In the genomic region with DNA sequence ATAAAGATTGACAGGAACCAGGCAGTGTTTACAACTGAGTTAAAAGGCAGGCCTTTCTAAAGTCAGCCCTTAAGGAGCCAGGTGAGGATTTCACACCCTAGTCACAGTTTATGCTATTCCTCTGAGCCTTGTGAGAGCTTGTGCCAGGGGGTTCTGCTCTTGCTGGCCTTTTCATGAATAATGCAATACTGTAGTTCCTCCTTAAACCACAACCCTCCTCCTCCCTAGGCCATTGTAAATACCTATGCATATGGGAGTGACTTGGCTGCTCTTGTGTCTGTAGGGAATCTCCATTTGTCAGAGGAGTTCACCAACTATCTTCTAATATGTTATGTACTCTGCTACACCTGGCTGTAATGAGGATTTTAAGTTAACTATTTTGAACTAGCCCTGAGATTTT, we compare ENCODE assay signal across 17 mouse cellular contexts. TPM values are rescaled to one million over a fixed set of nuclear protein-coding genes. Genes with fewer than 3 reads are reported as not detected.
DNase-seq lines count a peak whose midpoint lies in the region; ATAC-seq and TF ChIP-seq lines count a peak whose summit lies in the region.
"Had no signal": no experiment of that assay in that cellular context is flagged by ENCODE, and none has a peak within 500 bp of the region (broad histone marks: within the 10 kb centered on the region; RNA-seq: fewer than 3 reads in every experiment).

No protein-coding gene starts in this region.

- no peak for DNase-seq in gastrocnemius, adult 2 months
- no peak for DNase-seq in gastrocnemius, postnatal 25 days
- DNase-seq in heart, postnatal 4 days = no peak
- DNase-seq in R1 (ENCODE audit: low read depth, low spot score) = peak; percentile 71
- DNase-seq: adrenal gland, adult 8-10 months; adrenal gland, postnatal 36 days; cerebellum, adult 11-12 months; forebrain, postnatal 0 days had no signal

- H3K9ac ChIP-seq in heart, embryonic 13.5 days = no peak overlapping the region
- H3K9ac ChIP-seq: embryonic facial prominence, embryonic 12.5 days; forebrain, embryonic 13.5 days; forebrain, embryonic 15.5 days; forebrain, postnatal 0 days had no signal

- H3K4me2 ChIP-seq in heart, embryonic 13.5 days = no peak overlapping the region
- H3K4me2 ChIP-seq: embryonic facial prominence, embryonic 12.5 days had no signal

- H3K9me3 ChIP-seq in heart, embryonic 13.5 days = no peaks in the 10 kb centered on the region
- H3K9me3 ChIP-seq: embryonic facial prominence, embryonic 12.5 days; forebrain, embryonic 15.5 days; G1E had no signal

- peak overlapping the region; percentile 99 for H3K27ac ChIP-seq in gastrocnemius, adult 2 months
- H3K27ac ChIP-seq in heart, embryonic 13.5 days (replicated peaks) = 0 out of 2 replicates have a peak overlapping the region, but pooled peaks have one; percentile 5
- H3K27ac ChIP-seq: embryonic facial prominence, embryonic 10.5 days; embryonic facial prominence, embryonic 12.5 days; forebrain, embryonic 13.5 days; forebrain, embryonic 15.5 days had no signal

- intact Hi-C loops in gastrocnemius, adult 2 months (cut with DNase I) = loop anchor here (5.0 kb wide), 1 partner anchor 173 kb away; the partner anchor contains the start of gene Vapa

- ATAC-seq in heart, embryonic 13.5 days (ENCODE audit: extremely low read depth, insufficient number of reproducible peaks, low FRiP score, low TSS enrichment) = no peak
- ATAC-seq: CD4-positive, CD25-positive, alpha-beta regulatory T cell, adult 4 months; forebrain, embryonic 13.5 days; forebrain, embryonic 15.5 days; forebrain, postnatal 0 days; Patski had no signal

- H3K27me3 ChIP-seq in heart, embryonic 13.5 days (replicated peaks) = no peaks in the 10 kb centered on the region
- H3K27me3 ChIP-seq: CH12.LX; embryonic facial prominence, embryonic 12.5 days; forebrain, embryonic 13.5 days; forebrain, embryonic 15.5 days; Patski had no signal

- H3K4me3 ChIP-seq in gastrocnemius, adult 2 months = peak overlapping the region; percentile 95; the same call in 1 of the 2 replicates
- no peak overlapping the region for H3K4me3 ChIP-seq in heart, embryonic 13.5 days
- H3K4me3 ChIP-seq: forebrain, embryonic 15.5 days had no signal

- no peak for TF ChIP-seq CTCF in gastrocnemius, adult 2 months (IDR thresholded peaks at IDR 0.05)

- H3K36me3 ChIP-seq in heart, embryonic 13.5 days = peaks cover 34% of the 10 kb centered on the region
- H3K36me3 ChIP-seq: forebrain, embryonic 15.5 days had no signal

- H3K4me1 ChIP-seq in heart, embryonic 13.5 days = peaks cover 54% of the 10 kb centered on the region

RNA-seq across cellular contexts. Expression of gene Ppp4r1, which starts 3.3 kb away (rescaled TPM):
- total RNA-seq in gastrocnemius, adult 2 months (2021) = 10 to 100 TPM; 24.8 to 30.3 TPM
- total RNA-seq in gastrocnemius, postnatal 25 days (2021) = 10 to 100 TPM; 19.9 to 24.3 TPM
- polyA plus RNA-seq in heart, embryonic 13.5 days (2015; fragmentation: Nextera tagmentation; extraction: Ambion mirVana) = 28.1 and 28.7 TPM in 2 replicates
- 10 to 100 TPM; 79.8 to 83.0 TPM for total RNA-seq in heart, postnatal 4 days (2021)

RNA-seq across cellular contexts. Expression of gene Rab31, which starts 13.2 kb away (rescaled TPM):
- total RNA-seq in gastrocnemius, adult 2 months (2021) = 1 to 10 TPM; 3.4 to 7.4 TPM
- total RNA-seq in gastrocnemius, postnatal 25 days (2021) = 1 to 10 TPM; 6.9 to 8.1 TPM
- polyA plus RNA-seq in heart, embryonic 13.5 days (2015; fragmentation: Nextera tagmentation; extraction: Ambion mirVana) = 23.9 and 27.8 TPM in 2 replicates
- 10 to 100 TPM; 39.7 to 42.5 TPM for total RNA-seq in heart, postnatal 4 days (2021)

Comparison
In these comparisons a context has a peak if more than half of its experiments do, and no peak if none do; other contexts are left out.
1. RNA of gene Rab31, which starts 13.2 kb away (total RNA-seq): 39.7 to 42.5 TPM in heart, postnatal 4 days; 6.9 to 8.1 TPM in gastrocnemius, postnatal 25 days and 3.4 to 7.4 TPM in gastrocnemius, adult 2 months; every median in the first group is over 4 times any median in the second.